Mouse (Mus musculus) midbrain, embryonic 15.5 days (tissue): ENCODE data around the gene Pros1. TPM values are rescaled to one million over a fixed set of nuclear protein-coding genes. Genes with fewer than 3 reads are reported as not detected.

ENCODE experiments used
- ATAC-seq: fragments of 200-750 bp; cut with Nextera tagmentation; replicated peaks from 2 replicates; pipeline ENCODE4 v1.8.0; 2017; ENCODE audit warnings: moderate TSS enrichment
- H3K27ac ChIP-seq: fragments of 300-500 bp; sonication (generic); 2 replicates; pipeline ENCODE4 v1.5.1; 2015; ENCODE audit warnings: mild to moderate bottlenecking, inconsistent platforms
- H3K27me3 ChIP-seq: fragments of 300-500 bp; sonication (generic); replicated peaks from 2 replicates; pipeline ENCODE4 v1.6.1; 2015; ENCODE audit warnings: inconsistent platforms
- H3K36me3 ChIP-seq: fragments of 300-500 bp; sonication (generic); replicated peaks from 2 replicates; pipeline ENCODE4 v1.6.1; 2015; ENCODE audit warnings: inconsistent platforms
- H3K4me1 ChIP-seq: fragments of 300-500 bp; sonication (generic); 2 replicates; pipeline ENCODE4 v1.6.1; 2015; ENCODE audit warnings: inconsistent platforms
- H3K4me2 ChIP-seq: fragments of 300-500 bp; sonication (generic); 2 replicates; pipeline ENCODE4 v1.6.1; 2015; ENCODE audit warnings: inconsistent platforms, mild to moderate bottlenecking, moderate library complexity
- H3K4me3 ChIP-seq: fragments of 300-500 bp; sonication (generic); 2 replicates; pipeline ENCODE4 v1.5.1; 2015; ENCODE audit warnings: mild to moderate bottlenecking, inconsistent platforms
- H3K9ac ChIP-seq: fragments of 300-500 bp; sonication (generic); 2 replicates; pipeline ENCODE4 v1.6.1; 2015; ENCODE audit warnings: mild to moderate bottlenecking, inconsistent platforms
- H3K9me3 ChIP-seq: fragments of 300-500 bp; sonication (generic); 2 replicates; pipeline ENCODE4 v1.6.1; 2016; ENCODE audit warnings: inconsistent platforms
- WGBS: fragments of 180-500 bp; shearing (Covaris S2); methylation state at CpG from one replicate; pipeline ENCODE4 v1.1.7; 2015; ENCODE audit warnings: mixed read lengths; 5-methylcytosine and 5-hydroxymethylcytosine counted together
- polyA plus RNA-seq: library from polyadenylated mRNA; unstranded; fragments of >200 nt; fragmentation: Nextera tagmentation; extraction: Ambion mirVana; gene quantifications from 2 replicates; pipeline ENCODE4 v1.2.1, GENCODE M21; 2015

Pros1 gene
- 9.0 and 9.1 TPM in 2 replicates for polyA plus RNA-seq

DNA sequence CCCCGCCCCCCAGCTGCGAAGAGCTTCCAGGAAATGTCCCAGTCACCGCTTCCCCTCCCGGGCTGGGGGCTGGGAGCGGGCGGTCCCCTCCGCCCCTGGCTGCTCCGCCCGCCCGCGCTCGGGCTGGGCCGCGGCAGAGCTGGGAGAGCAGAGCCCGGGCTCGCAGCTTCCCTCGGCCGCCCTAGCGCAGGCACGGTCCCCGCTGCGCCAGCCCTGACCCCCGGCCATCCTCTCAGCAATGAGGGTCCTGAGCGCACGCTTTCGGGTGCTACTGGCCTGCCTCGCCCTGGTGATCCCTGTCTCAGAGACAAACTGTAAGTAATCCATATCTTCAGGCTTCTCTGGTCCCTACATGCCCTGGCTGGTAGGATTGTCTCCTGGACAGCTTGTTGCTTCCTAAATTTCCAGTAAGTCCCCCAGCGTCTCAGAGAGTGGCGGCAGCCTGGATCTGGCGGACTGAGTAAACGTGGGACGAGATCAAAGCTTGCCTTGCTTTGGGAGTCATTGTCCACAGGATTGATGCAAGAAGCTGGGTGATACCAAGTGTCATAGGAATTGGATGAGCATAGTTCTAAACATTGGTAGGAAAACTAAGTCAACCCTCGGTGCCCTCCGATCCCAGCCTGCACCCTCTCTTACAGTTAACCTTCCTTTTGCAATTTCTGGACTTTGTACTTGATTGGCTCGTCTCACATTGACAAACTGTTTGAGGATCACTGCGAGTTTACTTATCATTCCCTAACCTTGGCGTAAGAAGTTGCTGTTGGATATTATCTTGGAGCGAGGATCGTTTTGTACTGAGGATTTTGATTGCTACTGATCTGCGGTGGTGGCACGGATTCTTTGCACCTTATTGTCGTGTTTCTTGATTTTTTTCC lies at the start of gene Pros1:
Gene Pros1 (plus strand): TSS at position 117 of the 878 bp plus-strand sequence.
- Histone ChIP-seq H3K36me3 (no peaks in the 10 kb centered on the region), H3K4me3 (peak within 1 kb of the TSS; percentile 55), H3K9me3 (no peaks in the 10 kb centered on the region), H3K27me3 (no peaks in the 10 kb centered on the region), H3K4me1 (peaks cover 3% of the 10 kb centered on the region; the same call in 1 of the 2 replicates), H3K27ac (0 out of 2 replicates have a peak within 1 kb of the TSS, but pooled peaks have one; percentile 20), H3K4me2 (peak within 1 kb of the TSS; percentile 95), H3K9ac (peak within 1 kb of the TSS; percentile 72)
- 4% methylated on average over 36 of the region's 42 CpGs for WGBS
- ATAC-seq, result peak; percentile 94

GRCm38 (mm10) chr16:62804621-62805020 lies 49.5 kb upstream of the Pros1 start:
- no peak overlapping the region for H3K9ac ChIP-seq
- H3K27me3 ChIP-seq, result no peaks in the 10 kb centered on the region
- H3K27ac ChIP-seq, result no peak overlapping the region
- no peaks in the 10 kb centered on the region for H3K9me3 ChIP-seq
- H3K4me2 ChIP-seq, result no peak overlapping the region
- ATAC-seq, result no peak
- H3K4me1 ChIP-seq, result no peaks in the 10 kb centered on the region
- WGBS, result 92% methylated on average over 3 of the region's 3 CpGs
- no peak overlapping the region for H3K4me3 ChIP-seq
- peaks cover 10% of the 10 kb centered on the region; the same call in 1 of the 2 replicates for H3K36me3 ChIP-seq

- no peak overlapping the region for H3K27ac ChIP-seq
- peaks cover 2% of the 10 kb centered on the region; the same call in 1 of the 2 replicates for H3K36me3 ChIP-seq
- no peak overlapping the region for H3K4me2 ChIP-seq
- H3K4me3 ChIP-seq, result no peak overlapping the region
- H3K9me3 ChIP-seq, result no peaks in the 10 kb centered on the region
- peak; percentile 60; the same call in 1 of the 2 replicates for ATAC-seq
- H3K4me1 ChIP-seq, result no peaks in the 10 kb centered on the region
- 62% methylated on average over 8 of the region's 8 CpGs for WGBS
- H3K27me3 ChIP-seq, result no peaks in the 10 kb centered on the region
- no peak overlapping the region for H3K9ac ChIP-seq
These were observed 46.7 kb upstream of the Pros1 start for GRCm38 (mm10) chr16:62807249-62807979.

DNA sequence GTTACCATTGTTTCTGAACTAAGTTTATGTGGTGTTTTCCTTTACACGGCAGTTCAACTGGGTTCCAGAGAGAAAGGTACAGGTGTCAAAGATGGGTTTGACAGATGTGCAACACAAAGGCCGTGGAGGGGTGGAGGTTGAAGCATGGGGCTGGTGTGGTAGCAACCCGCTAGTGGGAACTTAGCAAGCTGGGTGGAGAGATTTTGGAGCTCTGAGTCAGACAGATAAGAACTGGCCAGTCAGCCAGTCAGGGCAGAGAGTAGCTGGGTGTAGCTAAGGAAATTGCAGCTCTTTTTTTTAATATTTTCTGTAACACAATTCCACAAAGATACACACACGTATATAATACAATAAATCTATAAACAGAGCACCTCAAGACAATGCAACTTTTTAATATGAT lies 43.3 kb upstream of the Pros1 start:
- ATAC-seq, result no peak
- no peaks in the 10 kb centered on the region for H3K27me3 ChIP-seq
- no peaks in the 10 kb centered on the region for H3K4me1 ChIP-seq
- H3K4me2 ChIP-seq, result no peak overlapping the region
- H3K4me3 ChIP-seq, result no peak overlapping the region
- H3K36me3 ChIP-seq, result no peaks in the 10 kb centered on the region
- H3K9ac ChIP-seq, result no peak overlapping the region
- no peak overlapping the region for H3K27ac ChIP-seq
- WGBS, result 91% methylated on average over 4 of the region's 4 CpGs
- H3K9me3 ChIP-seq, result no peaks in the 10 kb centered on the region

- no peaks in the 10 kb centered on the region for H3K4me1 ChIP-seq
- no peaks in the 10 kb centered on the region for H3K36me3 ChIP-seq
- no peak overlapping the region for H3K4me3 ChIP-seq
- ATAC-seq, result no peak
- WGBS, result 76% methylated on average over 5 of the region's 5 CpGs
- H3K9me3 ChIP-seq, result no peaks in the 10 kb centered on the region
- H3K27ac ChIP-seq, result no peak overlapping the region
- H3K4me2 ChIP-seq, result no peak overlapping the region
- H3K27me3 ChIP-seq, result no peaks in the 10 kb centered on the region
- no peak overlapping the region for H3K9ac ChIP-seq
These were observed 40.3 kb upstream of the Pros1 start for GRCm38 (mm10) chr16:62813790-62814189.

DNA sequence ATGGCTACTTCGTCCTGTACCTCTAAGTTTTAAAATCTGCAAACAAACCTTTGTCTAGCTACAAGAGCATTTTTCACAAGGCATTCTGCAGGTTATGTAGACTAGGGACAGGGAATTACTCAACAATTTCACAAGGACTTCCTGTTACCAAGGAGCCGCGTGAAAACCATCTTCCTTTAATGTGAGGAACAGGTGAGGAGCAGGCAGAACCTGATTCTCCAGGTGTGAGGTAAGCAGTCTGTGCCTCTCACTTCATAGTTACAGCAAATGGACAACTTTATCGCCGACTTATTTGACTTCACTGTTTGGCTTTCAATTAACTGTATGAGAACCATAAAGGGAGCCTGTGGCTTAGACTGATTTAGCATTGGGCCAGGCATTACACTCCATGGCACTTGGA lies 39.6 kb upstream of the Pros1 start, which contains the start of gene Stx19:
Gene Stx19 (plus strand): TSS at position 186 of the 400 bp plus-strand sequence.
- Histone ChIP-seq H3K27me3 (no peaks in the 10 kb centered on the region), H3K4me1 (no peaks in the 10 kb centered on the region), H3K27ac (no peak within 1 kb of the TSS), H3K9ac (no peak within 1 kb of the TSS), H3K9me3 (no peaks in the 10 kb centered on the region), H3K4me2 (no peak within 1 kb of the TSS), H3K4me3 (no peak within 1 kb of the TSS), H3K36me3 (no peaks in the 10 kb centered on the region)
- WGBS, result 86% methylated on average over 5 of the region's 5 CpGs
- ATAC-seq, result no peak

- H3K4me1 ChIP-seq, result no peaks in the 10 kb centered on the region
- no peaks in the 10 kb centered on the region for H3K9me3 ChIP-seq
- H3K27ac ChIP-seq, result no peak overlapping the region
- H3K27me3 ChIP-seq, result no peaks in the 10 kb centered on the region
- WGBS, result 93% methylated on average over 6 of the region's 6 CpGs
- ATAC-seq, result no peak
- H3K9ac ChIP-seq, result no peak overlapping the region
- no peaks in the 10 kb centered on the region for H3K36me3 ChIP-seq
- H3K4me3 ChIP-seq, result no peak overlapping the region
- no peak overlapping the region for H3K4me2 ChIP-seq
These were observed 31.6 kb upstream of the Pros1 start for GRCm38 (mm10) chr16:62822472-62822871.

- H3K9me3 ChIP-seq, result no peaks in the 10 kb centered on the region
- 81% methylated on average over 12 of the region's 12 CpGs for WGBS
- no peak overlapping the region for H3K9ac ChIP-seq
- 0 out of 2 replicates have a peak, but pooled peaks have one; percentile 45 for ATAC-seq
- no peaks in the 10 kb centered on the region for H3K36me3 ChIP-seq
- no peak overlapping the region for H3K4me2 ChIP-seq
- H3K4me1 ChIP-seq, result no peaks in the 10 kb centered on the region
- no peak overlapping the region for H3K27ac ChIP-seq
- no peaks in the 10 kb centered on the region for H3K27me3 ChIP-seq
- H3K4me3 ChIP-seq, result no peak overlapping the region
These were observed 27.7 kb upstream of the Pros1 start for GRCm38 (mm10) chr16:62826156-62827001.

DNA sequence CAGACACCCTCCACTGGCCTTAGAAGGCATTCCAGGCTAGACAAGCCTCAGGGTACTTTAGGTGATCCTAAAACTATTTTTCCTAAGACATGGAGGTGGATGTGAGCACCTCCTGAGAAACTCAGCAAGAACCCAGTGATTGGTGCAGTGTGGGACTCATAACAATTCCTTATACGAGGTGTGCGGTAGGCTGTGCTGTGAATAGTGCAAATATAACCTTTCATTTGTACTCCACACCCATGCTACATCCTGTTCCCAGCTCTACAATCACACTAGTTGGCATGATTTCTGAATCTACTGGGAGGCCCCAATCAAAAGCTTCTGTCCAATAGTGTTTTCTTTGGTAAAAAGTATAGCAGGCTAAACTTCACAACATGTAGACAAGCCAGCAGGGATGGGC lies 22.1 kb upstream of the Pros1 start:
- Histone ChIP-seq H3K9ac (no peak overlapping the region), H3K27ac (no peak overlapping the region), H3K27me3 (no peaks in the 10 kb centered on the region), H3K36me3 (no peaks in the 10 kb centered on the region), H3K4me2 (no peak overlapping the region), H3K9me3 (no peaks in the 10 kb centered on the region), H3K4me3 (no peak overlapping the region), H3K4me1 (no peaks in the 10 kb centered on the region)
- 86% methylated on average over 2 of the region's 2 CpGs for WGBS
- no peak for ATAC-seq

GRCm38 (mm10) chr16:62832481-62832880 lies 21.6 kb upstream of the Pros1 start:
- Histone ChIP-seq H3K9me3 (no peaks in the 10 kb centered on the region), H3K4me1 (no peaks in the 10 kb centered on the region)
- WGBS, result 14% methylated on average over 4 of the region's 4 CpGs

DNA sequence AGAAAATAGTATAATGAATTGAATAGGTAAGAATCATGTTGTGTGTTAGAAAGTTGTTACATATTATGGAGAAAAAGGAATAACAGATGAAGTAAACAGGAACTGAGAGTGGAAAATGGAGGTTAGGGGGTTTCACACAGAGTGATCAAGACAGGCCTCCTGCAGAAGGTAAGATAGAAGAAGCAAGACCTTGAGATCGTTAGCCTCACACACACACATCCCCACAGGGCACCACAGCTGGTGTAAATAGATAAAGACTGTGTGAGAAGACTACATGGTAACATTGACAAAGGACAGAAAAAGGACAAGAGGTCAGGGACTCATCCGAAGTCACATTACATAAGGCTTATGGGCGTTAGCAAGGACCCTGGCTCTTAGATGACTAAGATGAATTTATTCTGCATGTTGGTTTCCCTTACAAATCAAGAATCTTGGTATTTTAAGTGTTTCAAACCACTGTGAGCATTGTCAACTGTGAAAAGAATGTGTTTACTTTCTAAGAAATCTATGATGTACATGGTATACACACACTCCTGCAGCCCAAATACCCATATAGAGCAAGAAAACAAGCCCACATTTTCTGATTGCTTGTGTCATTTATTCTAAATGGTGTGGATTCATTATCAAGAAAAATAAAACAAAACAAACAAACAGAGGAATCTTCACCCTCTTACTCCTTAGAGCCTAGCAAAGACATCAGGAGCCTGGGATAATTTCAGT lies 19.9 kb upstream of the Pros1 start:
- no peak overlapping the region for H3K27ac ChIP-seq
- no peaks in the 10 kb centered on the region for H3K27me3 ChIP-seq
- no peaks in the 10 kb centered on the region for H3K4me1 ChIP-seq
- no peak for ATAC-seq
- H3K4me3 ChIP-seq, result no peak overlapping the region
- H3K4me2 ChIP-seq, result no peak overlapping the region
- no peak overlapping the region for H3K9ac ChIP-seq
- 62% methylated on average over 3 of the region's 3 CpGs for WGBS
- no peaks in the 10 kb centered on the region for H3K36me3 ChIP-seq
- no peaks in the 10 kb centered on the region for H3K9me3 ChIP-seq

More at GRCm38 (mm10) chr16:62832481-62832880, 21.6 kb upstream of the Pros1 start:
- no peak overlapping the region for H3K4me2 ChIP-seq
- no peaks in the 10 kb centered on the region for H3K27me3 ChIP-seq
- no peak overlapping the region for H3K27ac ChIP-seq
- H3K4me3 ChIP-seq, result no peak overlapping the region
- ATAC-seq, result no peak
- no peaks in the 10 kb centered on the region for H3K36me3 ChIP-seq
- H3K9ac ChIP-seq, result no peak overlapping the region
